Mouse (Mus musculus): ENCODE measurements at regions not wholly inside any gene's neighbourhood (a gene's known extent, or its start where the extent isn't known, plus 50 kb on each side); places are given as distances from the start of the nearest gene placed in this dataset.

DNA sequence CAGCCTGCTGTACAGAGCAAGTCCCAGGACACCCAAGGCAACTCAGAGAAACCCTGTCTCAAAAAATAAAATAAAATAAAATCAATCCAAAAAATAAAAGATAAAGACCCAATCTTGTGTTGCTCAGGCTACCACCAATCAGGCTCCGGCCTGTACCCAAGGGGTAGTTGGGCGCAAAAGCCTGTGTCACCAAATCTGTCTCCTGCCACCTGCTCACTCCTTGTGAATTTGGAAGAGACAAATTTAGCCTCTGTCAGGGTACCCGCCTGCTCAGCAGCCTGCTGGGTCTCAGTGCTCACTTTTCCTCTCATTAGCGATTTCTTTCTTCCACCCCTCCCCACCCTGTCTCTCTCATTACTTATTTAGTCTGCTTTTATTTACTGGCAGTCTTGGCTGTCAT lies 54.6 kb downstream of the Sox4 start:
- no peak for DNase-seq (ENCODE audit: extremely low spot score in 1 of 2, low spot score in 1 of 2)

DNA sequence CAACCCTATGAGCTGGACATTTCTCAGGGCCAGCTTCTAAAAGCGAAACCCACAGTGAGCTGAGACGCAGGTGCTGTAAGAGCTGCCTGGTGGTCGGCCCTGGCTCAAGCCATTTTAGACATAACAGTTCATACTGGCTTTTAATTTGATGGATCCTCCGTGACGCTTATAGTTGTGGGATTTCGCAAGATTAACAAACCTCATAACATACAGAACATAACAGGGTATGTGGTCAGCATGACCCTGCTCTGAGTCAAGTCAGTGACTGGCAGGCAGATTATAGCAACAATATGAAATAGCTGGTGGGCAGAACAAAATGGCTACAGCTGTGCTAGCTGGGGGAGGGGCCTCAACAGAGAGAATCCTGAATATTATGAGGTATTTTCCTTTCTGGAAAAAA lies 60.6 kb downstream of the Sox4 start:
- DNase-seq (ENCODE audit: extremely low spot score in 1 of 2, low spot score in 1 of 2) = no peak

DNA sequence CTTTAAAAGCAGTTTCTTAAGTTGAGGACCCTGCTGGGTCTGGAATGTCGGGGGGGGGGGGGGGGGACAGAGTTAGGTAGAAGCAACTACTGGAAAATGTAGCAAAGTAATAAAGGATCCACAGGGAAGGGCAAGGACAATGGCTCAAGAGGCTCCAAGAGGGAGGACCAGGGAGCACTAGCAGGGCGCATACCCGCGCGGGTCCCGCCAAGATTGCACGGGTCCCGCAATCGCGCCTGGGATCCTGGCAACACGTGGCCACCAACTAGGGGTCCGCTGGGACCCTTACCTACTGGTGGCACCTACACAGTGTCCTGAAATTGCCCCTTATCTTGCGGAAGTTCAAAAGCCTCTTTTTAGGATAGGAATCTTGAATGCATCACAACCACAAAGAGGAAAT lies 66.4 kb downstream of the Sox4 start:
- DNase-seq (ENCODE audit: extremely low spot score in 1 of 2, low spot score in 1 of 2) = no peak

- no peak for DNase-seq (ENCODE audit: extremely low spot score in 1 of 2, low spot score in 1 of 2)
Measured at GRCm38 (mm10) chr13:28886691-28887090, 66.8 kb downstream of the Sox4 start.

DNA sequence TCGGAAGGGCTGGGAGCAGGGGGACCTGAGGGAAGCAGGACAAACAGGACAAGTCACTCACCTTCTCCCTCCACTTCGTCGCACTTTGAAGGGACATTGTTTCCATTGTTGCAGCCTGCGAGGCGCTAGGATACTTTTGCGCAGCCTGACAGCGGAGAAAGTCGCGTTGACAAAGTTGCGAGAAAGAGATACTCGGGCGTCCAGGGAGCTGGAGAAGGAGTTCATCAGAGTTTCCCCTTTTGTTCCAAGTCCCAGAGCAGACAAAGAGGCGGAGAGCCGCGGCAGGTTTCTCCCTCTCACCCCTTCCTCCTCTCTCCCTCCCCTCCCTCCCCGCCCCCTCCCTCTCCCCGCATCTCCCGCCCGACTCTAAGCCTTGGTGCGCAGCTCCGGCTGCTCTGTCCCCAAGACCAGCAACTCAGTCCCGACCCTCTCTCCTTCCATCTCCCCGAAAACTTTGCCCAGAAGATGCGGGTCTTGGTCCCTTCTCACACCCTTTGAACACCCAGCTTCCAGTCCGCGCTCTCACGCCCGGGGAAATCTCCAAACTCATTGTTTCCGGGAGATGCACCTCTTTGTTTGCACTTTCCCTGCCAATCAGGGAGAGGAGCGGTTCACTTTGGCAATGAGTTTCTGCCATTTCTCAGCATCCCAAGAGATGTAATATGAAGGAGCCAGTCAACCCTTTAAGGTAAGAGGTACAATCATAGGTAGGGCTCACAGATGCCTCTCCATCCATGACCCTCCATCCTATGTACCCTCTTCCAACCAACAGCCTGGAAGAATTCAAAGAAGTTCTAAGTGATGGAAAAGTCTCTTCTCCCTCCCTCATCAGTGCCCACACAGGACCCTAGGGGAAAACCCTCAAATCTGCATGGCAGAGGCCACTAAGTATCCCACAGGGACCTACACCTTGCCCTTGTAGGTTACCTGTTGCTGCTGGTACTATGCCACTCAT lies 68.2 kb downstream of the Sox4 start:
- no peak for DNase-seq (ENCODE audit: extremely low spot score in 1 of 2, low spot score in 1 of 2)

GRCm38 (mm10) chr13:28884191-28884820 lies 69.2 kb downstream of the Sox4 start:
- DNase-seq (ENCODE audit: extremely low spot score in 1 of 2, low spot score in 1 of 2) = no peak

- DNase-seq (ENCODE audit: extremely low spot score in 1 of 2, low spot score in 1 of 2) = no peak
Measured at GRCm38 (mm10) chr13:28883398-28883797, 70.1 kb downstream of the Sox4 start.

DNA sequence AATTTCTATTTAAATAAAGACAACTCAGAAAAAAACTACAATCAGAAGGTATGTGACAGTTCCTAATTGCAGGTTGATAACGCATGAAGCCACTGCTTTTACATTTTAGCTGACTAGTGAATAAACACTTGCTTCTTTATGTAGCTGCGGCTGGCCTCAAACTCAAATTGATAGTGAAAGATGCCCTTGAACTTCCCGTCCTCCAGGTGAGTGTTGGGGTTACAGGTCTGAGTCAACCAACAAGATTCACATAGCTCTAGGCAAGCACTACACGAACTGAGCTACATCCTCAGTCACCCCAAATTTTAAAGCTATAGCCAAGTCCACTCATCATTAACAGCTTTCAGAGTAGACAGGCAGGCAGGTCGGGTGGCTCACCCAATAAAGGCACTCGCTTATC lies 72.6 kb downstream of the Sox4 start:
- no peak for DNase-seq (ENCODE audit: extremely low spot score in 1 of 2, low spot score in 1 of 2)

DNA sequence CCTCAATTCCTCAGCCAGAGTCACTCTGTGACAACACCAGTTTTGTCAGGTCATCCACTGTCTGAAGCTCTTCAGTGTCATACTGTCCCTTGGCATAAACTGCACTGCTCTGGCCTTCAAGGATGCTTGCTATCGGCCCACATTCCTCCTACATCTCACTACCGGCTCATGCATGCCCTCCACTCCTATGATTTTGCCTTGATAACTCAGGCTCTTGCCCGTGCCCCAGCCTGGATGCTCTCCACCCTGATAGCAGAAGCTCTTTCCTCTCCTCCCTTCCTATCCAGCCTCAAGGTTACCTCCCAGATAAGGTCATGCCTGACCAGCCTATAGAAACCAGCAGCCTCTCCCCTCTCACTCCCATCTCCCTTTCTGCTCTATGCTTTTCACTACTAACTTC lies 74.8 kb downstream of the Sox4 start:
- no peak for DNase-seq (ENCODE audit: extremely low spot score in 1 of 2, low spot score in 1 of 2)

GRCm38 (mm10) chr13:28876771-28877170 lies 76.7 kb downstream of the Sox4 start:
- DNase-seq (ENCODE audit: extremely low spot score in 1 of 2, low spot score in 1 of 2) = no peak

GRCm38 (mm10) chr13:28870681-28871080 lies 82.8 kb downstream of the Sox4 start:
- no peak for DNase-seq (ENCODE audit: extremely low spot score in 1 of 2, low spot score in 1 of 2)

DNA sequence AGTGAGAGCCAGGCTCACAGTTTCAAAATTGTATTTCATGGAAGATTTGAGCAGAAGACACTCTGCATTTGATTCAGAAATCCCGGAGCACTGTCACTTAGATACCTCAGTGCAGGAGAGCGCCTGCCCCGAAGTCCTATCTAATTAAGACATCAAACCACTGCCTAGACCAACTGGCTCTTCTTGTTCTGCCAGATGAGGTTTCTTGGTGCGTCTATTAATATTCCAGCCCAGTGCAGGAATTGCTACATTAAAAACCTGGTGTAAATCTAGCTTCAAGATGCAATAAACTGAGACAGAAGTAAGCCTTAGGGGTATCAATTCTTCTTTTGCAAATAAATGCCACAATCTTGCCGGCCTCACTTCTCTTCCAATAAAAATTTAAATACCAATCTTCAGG lies 86.3 kb downstream of the Sox4 start:
- no peak for DNase-seq (ENCODE audit: extremely low spot score in 1 of 2, low spot score in 1 of 2)

GRCm38 (mm10) chr13:28866686-28867085 lies 86.8 kb downstream of the Sox4 start:
- DNase-seq (ENCODE audit: extremely low spot score in 1 of 2, low spot score in 1 of 2) = no peak

- no peak for DNase-seq (ENCODE audit: extremely low spot score in 1 of 2, low spot score in 1 of 2)
Measured at GRCm38 (mm10) chr13:28860601-28861000, 92.9 kb downstream of the Sox4 start.

DNA sequence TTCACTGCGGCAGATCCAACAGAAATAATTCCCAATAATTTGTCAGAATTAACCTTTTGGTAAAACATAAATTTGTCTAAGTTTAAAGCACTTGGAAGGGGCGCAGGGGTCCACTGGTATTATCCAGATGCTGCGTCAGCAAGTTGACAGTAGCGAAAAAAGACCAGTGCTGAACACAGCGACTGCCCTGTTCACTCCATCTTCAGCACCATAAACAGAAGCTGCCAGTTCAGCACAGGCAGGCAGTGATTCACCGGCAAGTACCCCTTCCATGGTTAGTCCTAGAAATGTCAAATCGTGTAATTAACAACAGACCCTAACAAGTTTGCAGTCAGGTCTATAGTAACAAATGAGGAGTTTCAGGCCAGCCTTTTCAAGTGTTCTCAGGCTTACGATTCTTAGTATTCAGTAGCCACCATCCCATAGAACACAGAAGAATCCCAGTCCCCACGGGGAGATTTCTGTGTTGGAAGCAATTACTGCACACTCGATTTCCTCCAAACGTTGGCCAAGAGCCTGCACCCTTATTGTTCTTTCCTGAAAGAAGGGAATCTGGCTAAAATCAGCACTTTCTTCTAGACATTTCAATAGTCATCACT lies 93.6 kb downstream of the Sox4 start:
- no peak for DNase-seq (ENCODE audit: extremely low spot score in 1 of 2, low spot score in 1 of 2)

DNA sequence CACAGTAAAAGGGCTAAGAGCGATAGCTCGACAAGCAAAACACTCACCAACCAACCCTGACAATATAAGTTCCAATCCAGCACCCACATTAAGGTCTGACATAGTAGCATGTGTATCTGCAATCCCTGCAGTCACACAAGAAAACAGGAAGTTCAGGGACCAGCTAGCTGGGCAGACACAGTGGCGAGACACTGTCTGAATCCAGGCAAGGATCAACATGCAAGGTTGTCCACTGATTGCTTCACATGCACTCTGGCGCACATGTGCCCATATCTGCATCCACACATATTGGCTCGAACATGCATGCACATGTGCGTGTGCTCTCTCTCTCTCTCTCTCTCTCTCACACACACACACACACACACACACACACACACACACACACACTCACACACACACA lies 95.5 kb downstream of the Sox4 start:
- no peak for DNase-seq (ENCODE audit: extremely low spot score in 1 of 2, low spot score in 1 of 2)

GRCm38 (mm10) chr13:28857201-28857600 lies 96.3 kb downstream of the Sox4 start:
- no peak for DNase-seq (ENCODE audit: extremely low spot score in 1 of 2, low spot score in 1 of 2)

DNA sequence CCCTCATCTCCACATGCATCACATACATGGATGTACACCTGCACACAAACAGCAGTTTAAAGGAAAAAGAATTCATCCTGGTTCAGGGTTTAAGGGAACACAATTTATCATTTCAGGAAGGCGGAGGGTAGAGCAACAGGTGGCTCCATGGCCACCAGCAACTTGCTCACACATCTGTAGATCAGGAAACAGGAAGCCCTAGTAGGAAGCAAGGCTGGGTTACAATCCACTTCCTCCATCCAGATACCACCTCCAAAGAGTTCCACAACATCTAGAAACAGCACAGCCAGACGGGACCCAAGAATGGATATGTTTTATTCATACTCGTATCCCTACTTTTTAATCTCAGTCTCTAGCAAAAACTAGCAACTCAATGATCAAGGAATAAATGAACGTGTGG lies 97.0 kb downstream of the Sox4 start:
- DNase-seq (ENCODE audit: extremely low spot score in 1 of 2, low spot score in 1 of 2) = no peak

DNA sequence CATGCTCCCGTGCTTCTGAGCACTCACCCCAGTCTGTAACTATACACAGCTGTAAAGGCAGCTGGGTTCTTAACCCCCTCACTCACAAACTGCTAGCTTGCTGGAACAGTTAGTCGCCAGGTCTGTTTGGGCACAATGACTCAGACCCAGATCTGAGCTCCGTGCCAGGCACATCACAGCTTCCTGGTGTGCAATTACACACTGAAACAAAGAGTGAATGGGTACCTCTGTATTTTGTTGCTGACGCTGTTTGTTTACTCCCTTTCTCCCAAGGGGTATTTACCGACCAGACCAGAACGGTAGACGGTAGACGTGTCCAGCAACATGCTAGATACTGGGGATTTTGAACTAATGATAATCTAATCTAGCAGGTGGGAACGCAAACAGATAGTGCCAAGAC lies 99.3 kb downstream of the Sox4 start:
- no peak for DNase-seq (ENCODE audit: extremely low spot score in 1 of 2, low spot score in 1 of 2)

- DNase-seq (ENCODE audit: extremely low spot score in 1 of 2, low spot score in 1 of 2) = no peak
Measured at GRCm38 (mm10) chr13:28848305-28848704, 105.2 kb downstream of the Sox4 start.

- no peak for DNase-seq (ENCODE audit: extremely low spot score in 1 of 2, low spot score in 1 of 2)
Measured at GRCm38 (mm10) chr13:28847478-28847877, 106.0 kb downstream of the Sox4 start.

DNA sequence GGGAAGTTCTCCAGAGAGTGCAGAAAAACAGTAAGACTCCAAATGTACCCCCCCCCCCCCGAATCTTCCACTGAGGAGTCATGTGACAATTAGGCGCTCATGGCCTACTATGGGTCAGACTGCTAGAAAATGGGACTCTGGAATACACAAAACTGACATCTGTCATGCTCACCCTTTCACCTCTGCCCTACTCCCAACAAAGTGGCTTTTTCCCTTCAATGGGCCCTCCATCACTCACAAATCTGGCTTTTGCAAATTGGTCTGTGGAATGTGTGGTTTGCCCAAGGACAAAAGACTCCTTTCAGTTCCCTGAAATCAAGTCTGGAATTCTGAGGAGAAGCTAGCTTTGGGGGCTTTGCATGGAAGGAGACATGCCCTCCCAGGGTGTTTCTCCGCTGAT lies 109.0 kb downstream of the Sox4 start:
- no peak for DNase-seq (ENCODE audit: extremely low spot score in 1 of 2, low spot score in 1 of 2)
